Mouse (Mus musculus) embryonic fibroblast, embryonic 13.5 days (primary cell): ENCODE measurements around the gene Rpl36al.

Experiments used
- CTCF ChIP-seq: IDR thresholded peaks from 2 replicates; pipeline ENCODE4 v1.5.1; 2011; ENCODE audit warnings: mild to moderate bottlenecking, control low read depth, low read length, moderate library complexity, borderline replicate concordance; ENCODE audit not compliant: insufficient read depth
- POLR2A ChIP-seq: IDR thresholded peaks from 2 replicates; pipeline ENCODE4 v1.6.1; 2011; ENCODE audit warnings: low read depth, mild to moderate bottlenecking, control low read depth, low read length, moderate library complexity

DNA sequence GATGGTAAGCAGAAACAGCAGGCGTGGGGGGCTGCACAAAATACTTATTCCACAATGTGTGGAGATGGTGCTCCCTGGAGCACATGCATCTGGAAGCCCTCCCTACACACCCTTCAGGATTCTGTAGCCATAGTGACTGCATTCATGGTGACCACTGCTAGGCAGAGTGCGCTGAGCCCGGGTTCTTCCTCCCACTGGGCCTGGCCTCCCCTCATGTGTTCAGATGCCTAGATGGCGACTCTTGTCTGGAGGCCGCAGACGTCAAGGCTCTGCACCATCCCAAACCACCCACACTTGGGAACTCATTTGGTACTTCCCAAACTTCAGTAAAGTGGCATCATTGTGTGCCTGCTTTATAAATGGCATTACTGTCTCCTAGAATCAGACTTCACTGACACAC, 40.4 kb downstream of the Rpl36al start:
- TF ChIP-seq POLR2A (no peak), CTCF (no peak)
